Comparison of ENCODE assay signal across 8 mouse cellular contexts in genomic region chr15:79028237-79028738, GRCm38 (mm10). TPM values are rescaled to one million over a fixed set of nuclear protein-coding genes. Genes with fewer than 3 reads are reported as not detected.
DNase-seq lines count a peak whose midpoint lies in the region; ATAC-seq and TF ChIP-seq lines count a peak whose summit lies in the region.

Gene H1f0 (plus strand): TSS chr15:79028450.

- peak within 1 kb of the TSS; percentile 100 for H3K9ac ChIP-seq in embryonic facial prominence, embryonic 14.5 days (ENCODE audit: low read depth, low read length)
- peak within 1 kb of the TSS; percentile 93 for H3K9ac ChIP-seq in kidney, embryonic 14.5 days (ENCODE audit: low read depth, low read length)
- peak within 1 kb of the TSS; percentile 100 for H3K9ac ChIP-seq in limb, embryonic 14.5 days (ENCODE audit: low read depth, low read length, severe bottlenecking)
- H3K9ac ChIP-seq in midbrain, embryonic 16.5 days (ENCODE audit: low read depth, low read length), result peak within 1 kb of the TSS; percentile 97

- H3K27ac ChIP-seq in embryonic facial prominence, embryonic 14.5 days (replicated peaks; ENCODE audit: low read depth, low read length), result peak within 1 kb of the TSS; percentile 99
- peak within 1 kb of the TSS; percentile 93 for H3K27ac ChIP-seq in kidney, embryonic 14.5 days (ENCODE audit: low read depth, low read length)
- peak within 1 kb of the TSS; percentile 99 for H3K27ac ChIP-seq in limb, embryonic 14.5 days (replicated peaks; ENCODE audit: low read depth, low read length)
- peak within 1 kb of the TSS; percentile 93 for H3K27ac ChIP-seq in midbrain, embryonic 16.5 days (ENCODE audit: low read length)
- H3K27ac ChIP-seq in spleen, adult 2 months (ENCODE audit: insufficient read depth, low read length), result peak within 1 kb of the TSS; percentile 82

- H3K27me3 ChIP-seq in embryonic facial prominence, embryonic 14.5 days (replicated peaks; ENCODE audit: control insufficient read depth, insufficient read depth, low read length), result no peaks in the 10 kb centered on the region
- H3K27me3 ChIP-seq in kidney, embryonic 14.5 days (ENCODE audit: control insufficient read depth, insufficient read depth, low read length), result no peaks in the 10 kb centered on the region
- no peaks in the 10 kb centered on the region for H3K27me3 ChIP-seq in limb, embryonic 14.5 days (ENCODE audit: control insufficient read depth, insufficient read depth, low read length)
- no peaks in the 10 kb centered on the region for H3K27me3 ChIP-seq in midbrain, embryonic 16.5 days (ENCODE audit: control insufficient read depth, insufficient read depth, low read depth, low read length)
- peaks cover 17% of the 10 kb centered on the region for H3K27me3 ChIP-seq in spleen, adult 2 months (ENCODE audit: control insufficient read depth, insufficient read depth, low read length)

- H3K4me3 ChIP-seq in embryonic facial prominence, embryonic 14.5 days (ENCODE audit: low read depth, low read length), result peak within 1 kb of the TSS; percentile 79
- H3K4me3 ChIP-seq in kidney, embryonic 14.5 days (ENCODE audit: low read length), result peak within 1 kb of the TSS; percentile 55
- H3K4me3 ChIP-seq in limb, embryonic 14.5 days (replicated peaks; ENCODE audit: low read length), result peak within 1 kb of the TSS; percentile 82
- peak within 1 kb of the TSS; percentile 71 for H3K4me3 ChIP-seq in midbrain, embryonic 16.5 days (ENCODE audit: low read depth, low read length)
- peak within 1 kb of the TSS; percentile 80 for H3K4me3 ChIP-seq in spleen, adult 2 months (ENCODE audit: extremely low read depth, insufficient read depth, insufficient read length)

- WGBS in embryonic facial prominence, embryonic 14.5 days, result 0% methylated on average over 25 of the region's 58 CpGs
- 0% methylated on average over 50 of the region's 58 CpGs for WGBS in kidney, embryonic 14.5 days
- under 1% methylated on average over 25 of the region's 58 CpGs for WGBS in limb, embryonic 14.5 days
- WGBS in midbrain, embryonic 16.5 days, result under 1% methylated on average over 46 of the region's 58 CpGs
- WGBS in spleen, adult 2 months, result 1% methylated on average over 58 of the region's 58 CpGs

- TF ChIP-seq CTCF in spleen, adult 2 months (IDR thresholded peaks at IDR 0.05; ENCODE audit: extremely low read depth, insufficient read depth, insufficient read length, insufficient replicate concordance), result no peak

- H3K9me3 ChIP-seq in embryonic facial prominence, embryonic 14.5 days (ENCODE audit: control insufficient read depth, low read length), result no peaks in the 10 kb centered on the region
- no peaks in the 10 kb centered on the region for H3K9me3 ChIP-seq in kidney, embryonic 14.5 days (ENCODE audit: control insufficient read depth, low read length)
- H3K9me3 ChIP-seq in limb, embryonic 14.5 days (ENCODE audit: control insufficient read depth, low read length), result no peaks in the 10 kb centered on the region
- H3K9me3 ChIP-seq in midbrain, embryonic 16.5 days (replicated peaks; ENCODE audit: control insufficient read depth, low read length, poor library complexity, severe bottlenecking), result no peaks in the 10 kb centered on the region

- H3K4me1 ChIP-seq in embryonic facial prominence, embryonic 14.5 days (ENCODE audit: control insufficient read depth, insufficient read depth, low read length), result peaks cover 20% of the 10 kb centered on the region
- H3K4me1 ChIP-seq in kidney, embryonic 14.5 days (ENCODE audit: control insufficient read depth, insufficient read depth, low read length), result peaks cover 25% of the 10 kb centered on the region
- peaks cover 25% of the 10 kb centered on the region for H3K4me1 ChIP-seq in limb, embryonic 14.5 days (ENCODE audit: control insufficient read depth, insufficient read depth, low read length)
- peaks cover 38% of the 10 kb centered on the region for H3K4me1 ChIP-seq in midbrain, embryonic 16.5 days (ENCODE audit: control insufficient read depth, insufficient read depth, low read length)
- peaks cover 2% of the 10 kb centered on the region; the same call in 1 of the 2 replicates for H3K4me1 ChIP-seq in spleen, adult 2 months (ENCODE audit: control insufficient read depth, insufficient read depth, insufficient read length)

- H3K36me3 ChIP-seq in embryonic facial prominence, embryonic 14.5 days (ENCODE audit: control insufficient read depth, insufficient read depth, low read length), result no peaks in the 10 kb centered on the region
- no peaks in the 10 kb centered on the region for H3K36me3 ChIP-seq in kidney, embryonic 14.5 days (ENCODE audit: control insufficient read depth, insufficient read depth, low read length)
- no peaks in the 10 kb centered on the region for H3K36me3 ChIP-seq in limb, embryonic 14.5 days (ENCODE audit: control insufficient read depth, insufficient read depth, low read length)
- H3K36me3 ChIP-seq in midbrain, embryonic 16.5 days (ENCODE audit: control insufficient read depth, insufficient read depth, low read length), result no peaks in the 10 kb centered on the region
- H3K36me3 ChIP-seq in spleen, adult 2 months (ENCODE audit: control insufficient read depth, insufficient read depth, low read length), result no peaks in the 10 kb centered on the region

- DNase-seq in 3T3-L1 (ENCODE audit: low read depth, low spot score), result peak; percentile 86
- peak; percentile 92 to 98 for DNase-seq in adrenal gland, postnatal 4 days (ENCODE audit: low spot score in 2 of 2)
- DNase-seq in embryonic facial prominence, embryonic 14.5 days (ENCODE audit: low spot score), result peak; percentile 93
- DNase-seq in heart, adult 9 months (ENCODE audit: low spot score in 2 of 2), result peak; percentile 92 to 93
- DNase-seq in limb, embryonic 14.5 days (ENCODE audit: low spot score), result peak; percentile 88
- peak in 1 of 2 experiments; percentile 55 for DNase-seq in spleen, adult 2 months (ENCODE audit: low read depth in 1 of 2, low spot score in 2 of 2)

- ATAC-seq in embryonic facial prominence, embryonic 14.5 days (ENCODE audit: low read depth), result peak; percentile 88
- peak; percentile 74 for ATAC-seq in kidney, embryonic 14.5 days (ENCODE audit: low FRiP score, low TSS enrichment)
- peak; percentile 82 for ATAC-seq in limb, embryonic 14.5 days (ENCODE audit: low FRiP score, low read depth)
- peak; percentile 87 for ATAC-seq in midbrain, embryonic 16.5 days

- TF ChIP-seq POLR2A in limb, embryonic 14.5 days (IDR thresholded peaks at IDR 0.05; ENCODE audit: borderline replicate concordance, extremely low read depth, insufficient read depth, insufficient read length), result peak; percentile 67; the same call in 1 of the 2 replicates
- TF ChIP-seq POLR2A in spleen, adult 2 months (IDR thresholded peaks at IDR 0.05; ENCODE audit: low read depth, low read length), result no peak

- peak within 1 kb of the TSS; percentile 96 for H3K4me2 ChIP-seq in embryonic facial prominence, embryonic 14.5 days (ENCODE audit: low read depth, low read length)
- H3K4me2 ChIP-seq in kidney, embryonic 14.5 days (replicated peaks; ENCODE audit: low read depth, low read length), result peak within 1 kb of the TSS; percentile 98
- H3K4me2 ChIP-seq in limb, embryonic 14.5 days (replicated peaks; ENCODE audit: low read depth, low read length, severe bottlenecking), result peak within 1 kb of the TSS; percentile 96
- H3K4me2 ChIP-seq in midbrain, embryonic 16.5 days (ENCODE audit: low read length), result peak within 1 kb of the TSS; percentile 99

RNA-seq across cellular contexts. Expression of gene H1f0, which starts in this region (rescaled TPM):
- total RNA-seq in adrenal gland, postnatal 4 days (2021), result 100 to 1,000 TPM; 361 to 374 TPM
- polyA plus RNA-seq in embryonic facial prominence, embryonic 14.5 days (2014; fragmentation: Nextera tagmentation; extraction: Ambion mirVana), result 168 and 202 TPM in 2 replicates
- 137 and 306 TPM in 2 replicates for polyA plus RNA-seq in kidney, embryonic 14.5 days (2014; fragmentation: Nextera tagmentation; extraction: Ambion mirVana)
- polyA plus RNA-seq in limb, embryonic 14.5 days (2012; rRNA removed), result 390 and 433 TPM in 2 replicates
- 250 and 278 TPM in 2 replicates for polyA plus RNA-seq in limb, embryonic 14.5 days (2014; fragmentation: Nextera tagmentation; extraction: Ambion mirVana)
- 167 and 180 TPM in 2 replicates for polyA plus RNA-seq in midbrain, embryonic 16.5 days (2015; fragmentation: Nextera tagmentation; extraction: Ambion mirVana)
- 14.3 and 25.4 TPM in 2 replicates for polyA plus RNA-seq in spleen, adult 2 months (2012; rRNA removed)
